Mouse (Mus musculus) ES-E14 (cell line): ENCODE results near the gene Gm9045. TPM values are rescaled to one million over a fixed set of nuclear protein-coding genes. Genes with fewer than 3 reads are reported as not detected.
"Not testable (repeated sequence)": the region's sequence is repeated elsewhere in the genome, so short reads cannot be mapped to it uniquely, and the experiment has no call there.

ENCODE experiments used
- DNase-seq: peaks from one replicate; pipeline ENCODE4 v3.0.0-alpha.2; 2013; ENCODE audit warnings: low read depth, low spot score
- H3K27ac ChIP-seq: 2 replicates; pipeline ENCODE4 v1.5.1; 2012; ENCODE audit warnings: low read depth, mild to moderate bottlenecking, low read length, moderate library complexity, mixed read lengths; ENCODE audit not compliant: poor library complexity, insufficient read depth, severe bottlenecking
- H3K36me3 ChIP-seq: 2 replicates; pipeline ENCODE4 v1.6.1; 2012; ENCODE audit warnings: mild to moderate bottlenecking, low read length, moderate library complexity, mixed read lengths; ENCODE audit not compliant: control insufficient read depth, poor library complexity, insufficient read depth, severe bottlenecking
- H3K4me1 ChIP-seq, 2 experiments: fragments of 150-350 bp in 1 of 2; sonication (generic) in 1 of 2; 2 replicates each; pipeline ENCODE4 v1.6.1; 2012; ENCODE audit warnings: low read length in 2 of 2, mild to moderate bottlenecking in 1 of 2, mixed read lengths in 1 of 2; ENCODE audit not compliant: control insufficient read depth in 2 of 2, insufficient read depth in 2 of 2, poor library complexity in 1 of 2
- H3K4me3 ChIP-seq, 2 experiments: fragments of 150-350 bp in 1 of 2; sonication (generic) in 1 of 2; 2 replicates each; pipeline ENCODE4 v1.5.1; 2012; ENCODE audit warnings: low read length in 2 of 2, low read depth in 1 of 2, mild to moderate bottlenecking in 1 of 2, mixed read lengths in 1 of 2; ENCODE audit not compliant: insufficient read depth in 1 of 2, poor library complexity in 1 of 2, severe bottlenecking in 1 of 2
- H3K9ac ChIP-seq: 2 replicates; pipeline ENCODE4 v1.6.1; 2012; ENCODE audit warnings: low read depth, mild to moderate bottlenecking, low read length, mixed read lengths; ENCODE audit not compliant: poor library complexity, insufficient read depth, severe bottlenecking
- H3K9me3 ChIP-seq: fragments of 150-350 bp; sonication (generic); 2 replicates; pipeline ENCODE4 v1.6.1; 2012; ENCODE audit warnings: low read depth, mild to moderate bottlenecking, low read length; ENCODE audit not compliant: control insufficient read depth, insufficient read depth
- CHD2 ChIP-seq: IDR thresholded peaks from 2 replicates; pipeline ENCODE4 v1.6.1; 2014; ENCODE audit warnings: mild to moderate bottlenecking, low read depth, low read length, inconsistent platforms
- HCFC1 ChIP-seq: IDR thresholded peaks from 2 replicates; pipeline ENCODE4 v1.6.1; 2012; ENCODE audit warnings: low read length, inconsistent platforms, borderline replicate concordance; ENCODE audit not compliant: insufficient read depth
- MAFK ChIP-seq: IDR thresholded peaks from 2 replicates; pipeline ENCODE4 v1.6.1; 2014; ENCODE audit warnings: mild to moderate bottlenecking, low read depth, low read length, inconsistent platforms; ENCODE audit not compliant: insufficient read depth
- ZC3H11A ChIP-seq: IDR thresholded peaks from 2 replicates; pipeline ENCODE4 v1.6.1; 2012; ENCODE audit warnings: low read depth, mild to moderate bottlenecking, inconsistent platforms, low read length, borderline replicate concordance
- ZNF384 ChIP-seq: IDR thresholded peaks from 2 replicates; pipeline ENCODE4 v1.6.1; 2012; ENCODE audit warnings: low read depth, low read length, inconsistent platforms
- in situ Hi-C, 2 experiments: fragments of 600-800 bp; cut with MboI; formaldehyde crosslinking; loops; one replicate each; pipeline ENCODE4 v1.15.1; 2025; ENCODE audit warnings: low sequenced_read_pairs in 2 of 2, inconsistent platforms in 1 of 2; ENCODE audit not compliant: unreplicated experiment in 2 of 2
- total RNA-seq: library from RNA; depleted of rRNA; stranded (reverse); fragments of 300-350 nt; gene quantifications from 2 replicates; pipeline ENCODE4 v1.2.3, GENCODE M21; 2012; rRNA removed

The Gm9045 gene
- total RNA-seq, 1 experiment, result 0.71 TPM

- no peak overlapping the region for H3K9ac ChIP-seq
- no peaks in the 10 kb centered on the region for H3K9me3 ChIP-seq
- no peak for DNase-seq
- H3K4me1 ChIP-seq, result no peaks in the 10 kb centered on the region
- TF ChIP-seq ZNF384, result no peak
- no peak for TF ChIP-seq ZC3H11A
- TF ChIP-seq MAFK, result no peak
- TF ChIP-seq CHD2, result no peak
- TF ChIP-seq HCFC1, result no peak
- H3K27ac ChIP-seq, result no peak overlapping the region
- H3K4me3 ChIP-seq, result no peak overlapping the region
- no peaks in the 10 kb centered on the region for H3K36me3 ChIP-seq
- in situ Hi-C loops, result no loop called here
Measured at GRCm38 (mm10) chr10:118319024-118319423, 18.6 kb downstream of the Gm9045 start.

GRCm38 (mm10) chr10:118302133-118302532 lies 35.5 kb downstream of the Gm9045 start:
- H3K27ac ChIP-seq, in situ Hi-C loops, H3K4me3 ChIP-seq, H3K4me1 ChIP-seq, H3K9ac ChIP-seq, H3K36me3 ChIP-seq, DNase-seq, H3K9me3 ChIP-seq: not testable (repeated sequence)

GRCm38 (mm10) chr10:118294938-118295337 lies 42.7 kb downstream of the Gm9045 start, which contains the start of gene Iltifb:
Iltifb (minus strand) TSS chr10:118295038.
- Histone ChIP-seq H3K4me1 (no peaks in the 10 kb centered on the region), H3K4me3 (no peak within 1 kb of the TSS), H3K9me3 (no peaks in the 10 kb centered on the region), H3K27ac (no peak within 1 kb of the TSS), H3K9ac (no peak within 1 kb of the TSS), H3K36me3 (no peaks in the 10 kb centered on the region)
- in situ Hi-C loops, result no loop called here
- TF ChIP-seq CHD2 (no peak), MAFK (no peak), ZC3H11A (no peak), HCFC1 (no peak), ZNF384 (no peak)
- no peak for DNase-seq

Other genes with a start within 250 kb of the Gm9045 start
- 15.5 and 16.2 TPM in 2 replicates for gene Mdm1, start 196.0 kb downstream of the Gm9045 start, total RNA-seq
- not detected in 2 replicates for gene Il22, start 132.9 kb downstream of the Gm9045 start, total RNA-seq
- gene Gm32717, start 97.1 kb downstream of the Gm9045 start, total RNA-seq, result 0.09 TPM in 1 of 2 replicates, not detected in the other
- gene Gm32802, start 79.1 kb downstream of the Gm9045 start, total RNA-seq, result 0.09 TPM in 1 of 2 replicates, not detected in the other
- gene Iltifb, start 42.8 kb downstream of the Gm9045 start, total RNA-seq, result not detected in 2 replicates
- gene Gm9040, start 10.9 kb downstream of the Gm9045 start, total RNA-seq, result 0.54 and 0.90 TPM in 2 replicates
- gene Gm9044, start 5.4 kb downstream of the Gm9045 start, total RNA-seq, result 0.54 and 0.90 TPM in 2 replicates
- not detected in 2 replicates for gene Gm9046, start 5.4 kb upstream of the Gm9045 start, total RNA-seq
- 1.0 and 1.6 TPM in 2 replicates for gene Gm9048, start 10.8 kb upstream of the Gm9045 start, total RNA-seq
- 0.71 and 1.1 TPM in 2 replicates for gene Gm9049, start 16.3 kb upstream of the Gm9045 start, total RNA-seq
- not detected in 2 replicates for gene Ifng, start 103.2 kb upstream of the Gm9045 start, total RNA-seq